Mouse (Mus musculus): Measurements from ENCODE around the gene Ubl3. TPM values are rescaled to one million over a fixed set of nuclear protein-coding genes. Genes with fewer than 3 reads are reported as not detected.

The Ubl3 gene
- polyA plus RNA-seq, 1 experiment = 41.3 TPM

GRCm38 (mm10) chr5:148468626-148469441 lies 83.8 kb downstream of the Ubl3 start:
- peaks cover 4% of the 10 kb centered on the region; the same call in 1 of the 2 replicates for H3K4me1 ChIP-seq (ENCODE audit: control insufficient read depth, insufficient read depth, low read length)
- H3K4me3 ChIP-seq (ENCODE audit: insufficient read depth, low read length) = no peak overlapping the region
- TF ChIP-seq POLR2A (IDR thresholded peaks at IDR 0.05; ENCODE audit: low read depth, low read length) = no peak
- H3K27ac ChIP-seq (ENCODE audit: insufficient read depth, low read length) = no peak overlapping the region

- no peak overlapping the region for H3K27ac ChIP-seq (ENCODE audit: insufficient read depth, low read length)
- peaks cover 6% of the 10 kb centered on the region; the same call in 1 of the 2 replicates for H3K4me1 ChIP-seq (ENCODE audit: control insufficient read depth, insufficient read depth, low read length)
- no peak overlapping the region for H3K4me3 ChIP-seq (ENCODE audit: insufficient read depth, low read length)
- no peak for TF ChIP-seq CTCF (IDR thresholded peaks at IDR 0.05; ENCODE audit: borderline replicate concordance, insufficient read depth, low read length)
- TF ChIP-seq POLR2A (IDR thresholded peaks at IDR 0.05; ENCODE audit: low read depth, low read length) = no peak
These were observed 85.5 kb downstream of the Ubl3 start for GRCm38 (mm10) chr5:148466933-148467607.

DNA sequence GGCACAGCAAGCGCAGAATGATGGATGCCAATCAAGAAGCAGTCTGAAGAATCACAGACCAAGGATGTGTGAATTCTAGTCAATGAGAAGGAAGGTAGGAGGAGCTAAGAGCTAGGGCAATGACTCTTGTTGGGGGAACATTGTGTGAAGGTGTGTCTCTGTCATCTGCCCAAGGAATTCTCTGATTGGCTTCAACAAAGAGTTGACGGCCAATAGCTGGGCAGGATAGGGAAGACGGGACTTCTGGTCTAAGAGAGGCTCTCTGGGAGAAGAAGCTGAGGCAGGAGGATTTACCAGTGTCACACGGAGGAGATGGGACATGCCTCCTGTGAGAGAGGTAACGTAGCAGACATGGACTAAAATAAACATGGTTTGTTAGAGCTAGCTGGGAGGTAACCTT lies 86.5 kb downstream of the Ubl3 start:
- no peak for TF ChIP-seq CTCF (IDR thresholded peaks at IDR 0.05; ENCODE audit: borderline replicate concordance, insufficient read depth, low read length)
- TF ChIP-seq POLR2A (IDR thresholded peaks at IDR 0.05; ENCODE audit: low read depth, low read length) = no peak
- Histone ChIP-seq H3K4me3 (ENCODE audit: insufficient read depth, low read length) (no peak overlapping the region), H3K27ac (ENCODE audit: insufficient read depth, low read length) (no peak overlapping the region), H3K4me1 (ENCODE audit: control insufficient read depth, insufficient read depth, low read length) (peaks cover 6% of the 10 kb centered on the region; the same call in 1 of the 2 replicates)

DNA sequence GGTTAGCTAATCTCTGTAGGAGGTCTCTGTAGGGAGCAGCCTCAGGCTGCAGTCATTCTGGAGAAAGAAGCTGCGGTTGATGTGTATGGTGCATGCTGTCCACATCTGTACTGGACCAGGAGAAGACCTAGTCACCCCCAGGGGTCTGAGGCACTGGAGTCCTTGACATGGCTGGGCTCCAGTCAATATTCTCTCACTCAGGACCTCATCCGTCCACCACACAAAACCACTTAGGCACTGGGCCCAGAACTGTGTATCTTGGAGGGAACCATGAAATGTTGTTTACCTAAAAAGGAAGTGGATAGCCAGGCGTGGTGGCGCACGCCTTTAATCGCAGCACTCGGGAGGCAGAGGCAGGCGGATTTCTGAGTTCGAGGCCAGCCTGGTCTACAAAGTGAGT lies 87.5 kb downstream of the Ubl3 start:
- H3K4me3 ChIP-seq (ENCODE audit: insufficient read depth, low read length) = no peak overlapping the region
- TF ChIP-seq CTCF (IDR thresholded peaks at IDR 0.05; ENCODE audit: borderline replicate concordance, insufficient read depth, low read length) = no peak
- TF ChIP-seq POLR2A (IDR thresholded peaks at IDR 0.05; ENCODE audit: low read depth, low read length) = no peak
- no peak overlapping the region for H3K27ac ChIP-seq (ENCODE audit: insufficient read depth, low read length)
- peaks cover 6% of the 10 kb centered on the region; the same call in 1 of the 2 replicates for H3K4me1 ChIP-seq (ENCODE audit: control insufficient read depth, insufficient read depth, low read length)

DNA sequence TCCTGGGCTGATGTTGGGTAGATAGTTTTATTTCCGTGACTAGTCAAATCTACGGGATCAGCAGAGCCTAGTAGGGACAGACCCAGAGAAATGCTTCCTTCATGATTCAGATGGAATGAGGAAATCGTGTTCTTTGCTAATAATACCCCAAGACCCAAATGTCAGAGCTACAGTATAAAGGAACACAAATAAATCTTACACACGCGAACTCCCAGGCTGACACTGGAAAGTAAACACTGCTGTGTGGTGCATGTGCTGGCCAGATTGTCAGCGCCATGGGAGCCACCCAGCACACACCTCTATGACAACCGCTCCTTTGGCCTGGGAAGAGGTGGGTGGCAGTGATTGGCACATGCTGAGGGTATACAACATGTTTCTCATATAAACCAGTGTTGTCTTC lies 88.1 kb downstream of the Ubl3 start:
- H3K4me3 ChIP-seq (ENCODE audit: insufficient read depth, low read length) = no peak overlapping the region
- TF ChIP-seq CTCF (IDR thresholded peaks at IDR 0.05; ENCODE audit: borderline replicate concordance, insufficient read depth, low read length) (no peak), POLR2A (IDR thresholded peaks at IDR 0.05; ENCODE audit: low read depth, low read length) (no peak)
- H3K4me1 ChIP-seq (ENCODE audit: control insufficient read depth, insufficient read depth, low read length) = peaks cover 6% of the 10 kb centered on the region; the same call in 1 of the 2 replicates
- peak overlapping the region; percentile 65 for H3K27ac ChIP-seq (ENCODE audit: insufficient read depth, low read length)

- peak overlapping the region; percentile 65 for H3K27ac ChIP-seq (ENCODE audit: insufficient read depth, low read length)
- TF ChIP-seq CTCF (IDR thresholded peaks at IDR 0.05; ENCODE audit: borderline replicate concordance, insufficient read depth, low read length) = no peak
- TF ChIP-seq POLR2A (IDR thresholded peaks at IDR 0.05; ENCODE audit: low read depth, low read length) = no peak
- peaks cover 6% of the 10 kb centered on the region; the same call in 1 of the 2 replicates for H3K4me1 ChIP-seq (ENCODE audit: control insufficient read depth, insufficient read depth, low read length)
- H3K4me3 ChIP-seq (ENCODE audit: insufficient read depth, low read length) = no peak overlapping the region
These were observed 88.8 kb downstream of the Ubl3 start for GRCm38 (mm10) chr5:148463783-148464294.

Other genes starting within 250 kb of the Ubl3 start
- 61.1 and 63.0 TPM in 2 replicates for gene Slc7a1, start 152.9 kb downstream of the Ubl3 start, polyA plus RNA-seq (2011; ENCODE audit: insufficient read length, low read depth, missing spikeins)

Measured in embryonic fibroblast, embryonic 13.5 days (primary cell).